Mouse (Mus musculus): ENCODE data around the gene Mov10l1. TPM values are rescaled to one million over a fixed set of nuclear protein-coding genes. Genes with fewer than 3 reads are reported as not detected.

Gene Mov10l1
- polyA plus RNA-seq, 1 experiment from 2014 or later, result not detected

DNA sequence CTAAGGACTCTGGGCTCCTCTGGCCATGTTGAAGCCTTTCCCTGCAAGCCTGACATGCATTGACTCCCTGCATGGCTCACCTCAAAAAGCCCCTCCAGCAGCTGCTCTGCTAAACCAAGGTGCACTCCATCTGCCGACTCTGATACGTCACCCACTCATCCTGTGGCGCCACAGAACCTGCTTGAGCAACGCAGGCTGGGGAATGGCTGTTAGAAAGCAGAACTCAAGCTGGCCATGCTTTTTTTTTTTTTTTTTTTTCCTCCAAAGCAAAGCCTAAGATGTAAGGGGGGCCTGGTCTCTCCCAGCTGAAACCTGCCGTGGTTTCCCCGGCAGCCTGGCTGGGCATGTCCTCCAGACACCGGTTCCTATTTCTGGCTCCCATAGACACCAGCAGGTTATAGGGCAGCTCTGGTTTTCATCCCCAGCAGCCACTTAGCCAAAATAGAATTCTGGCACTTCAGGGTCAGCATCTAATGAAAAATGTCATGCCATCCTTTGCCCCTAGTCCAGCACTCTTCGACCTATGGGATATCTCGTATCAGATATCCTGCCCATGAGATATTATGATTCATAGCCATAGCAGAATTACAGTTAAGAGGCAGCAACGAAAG is 91.4 kb downstream of the Mov10l1 start:
- no peak overlapping the region for H3K4me3 ChIP-seq (ENCODE audit: low read depth, low read length)
- H3K4me1 ChIP-seq (ENCODE audit: control insufficient read depth, insufficient read depth, low read length), result peaks cover 25% of the 10 kb centered on the region
- ATAC-seq (ENCODE audit: insufficient number of reproducible peaks, low FRiP score, low TSS enrichment, low read depth) (no peak), DNase-seq (ENCODE audit: low spot score) (no peak)
- H3K9ac ChIP-seq (ENCODE audit: low read length), result no peak overlapping the region
- H3K27ac ChIP-seq (replicated peaks; ENCODE audit: low read depth, low read length), result no peak overlapping the region
- 0 out of 2 replicates have a peak, but pooled peaks cover 4% of the 10 kb centered on the region for H3K27me3 ChIP-seq (ENCODE audit: control insufficient read depth, insufficient read depth, low read length)
- no peaks in the 10 kb centered on the region for H3K36me3 ChIP-seq (ENCODE audit: control insufficient read depth, insufficient read depth, low read length)
- H3K4me2 ChIP-seq (ENCODE audit: low read depth, severe bottlenecking), result no peak overlapping the region
- WGBS, result 53% methylated on average over 10 of the region's 10 CpGs
- H3K9me3 ChIP-seq (ENCODE audit: control insufficient read depth, low read length), result no peaks in the 10 kb centered on the region

DNA sequence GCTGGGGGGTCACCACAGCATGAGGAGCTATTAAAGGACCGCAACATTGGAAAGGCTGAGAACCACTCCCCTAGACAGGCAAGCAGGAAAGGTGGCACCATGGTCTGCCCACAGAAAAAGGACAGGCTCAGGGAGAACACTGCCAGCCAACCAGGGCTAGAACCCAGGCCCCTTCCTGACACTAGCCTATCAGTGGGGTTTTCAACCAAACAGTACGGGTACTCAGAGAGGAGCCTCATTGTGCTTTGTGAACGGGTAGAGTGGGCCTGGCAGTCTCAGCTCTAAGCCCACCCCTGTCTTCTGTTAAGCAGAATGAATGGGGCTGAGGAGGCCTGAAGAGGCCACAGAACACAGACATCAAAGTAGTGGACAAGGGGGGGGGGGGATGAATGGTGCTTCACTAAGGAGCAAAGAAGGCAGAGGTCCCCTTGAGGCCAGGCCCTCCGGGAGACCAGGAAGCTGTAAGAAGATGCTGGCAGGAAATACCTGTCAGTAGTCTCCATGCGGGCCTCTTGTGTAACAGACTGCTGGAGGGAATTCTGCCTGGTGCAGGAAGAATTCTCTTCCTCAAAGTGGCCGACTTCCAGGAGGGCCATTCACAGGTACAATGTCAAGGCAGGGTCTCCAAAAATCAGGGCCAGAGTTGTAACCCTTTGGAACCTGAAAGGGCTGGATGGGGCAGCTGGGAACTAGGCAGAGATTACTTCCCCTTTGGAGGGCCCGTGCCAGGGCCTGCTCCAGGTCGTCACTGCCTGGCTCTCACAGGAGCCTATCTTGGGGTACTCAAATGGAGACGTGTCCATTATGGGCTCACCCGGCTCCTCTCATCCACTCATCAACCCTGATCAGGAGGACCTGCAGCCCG is 92.1 kb downstream of the Mov10l1 start, which contains the start of gene Trabd:
Gene Trabd, plus strand, starts transcription at position 512 of the 865 bp plus-strand sequence.
- ATAC-seq (ENCODE audit: insufficient number of reproducible peaks, low FRiP score, low TSS enrichment, low read depth) (no peak; the same call in 1 of the 2 replicates), DNase-seq (ENCODE audit: low spot score) (peak; percentile 41)
- WGBS, result 32% methylated on average over 11 of the region's 11 CpGs
- no peaks in the 10 kb centered on the region for H3K36me3 ChIP-seq (ENCODE audit: control insufficient read depth, insufficient read depth, low read length)
- peak within 1 kb of the TSS; percentile 75 for H3K9ac ChIP-seq (ENCODE audit: low read length)
- H3K27me3 ChIP-seq (ENCODE audit: control insufficient read depth, insufficient read depth, low read length), result no peaks in the 10 kb centered on the region
- H3K27ac ChIP-seq (replicated peaks; ENCODE audit: low read depth, low read length), result peak within 1 kb of the TSS; percentile 62
- H3K4me1 ChIP-seq (ENCODE audit: control insufficient read depth, insufficient read depth, low read length), result peaks cover 25% of the 10 kb centered on the region
- no peaks in the 10 kb centered on the region for H3K9me3 ChIP-seq (ENCODE audit: control insufficient read depth, low read length)
- peak within 1 kb of the TSS; percentile 87 for H3K4me2 ChIP-seq (ENCODE audit: low read depth, severe bottlenecking)
- peak within 1 kb of the TSS; percentile 62 for H3K4me3 ChIP-seq (ENCODE audit: low read depth, low read length)

DNA sequence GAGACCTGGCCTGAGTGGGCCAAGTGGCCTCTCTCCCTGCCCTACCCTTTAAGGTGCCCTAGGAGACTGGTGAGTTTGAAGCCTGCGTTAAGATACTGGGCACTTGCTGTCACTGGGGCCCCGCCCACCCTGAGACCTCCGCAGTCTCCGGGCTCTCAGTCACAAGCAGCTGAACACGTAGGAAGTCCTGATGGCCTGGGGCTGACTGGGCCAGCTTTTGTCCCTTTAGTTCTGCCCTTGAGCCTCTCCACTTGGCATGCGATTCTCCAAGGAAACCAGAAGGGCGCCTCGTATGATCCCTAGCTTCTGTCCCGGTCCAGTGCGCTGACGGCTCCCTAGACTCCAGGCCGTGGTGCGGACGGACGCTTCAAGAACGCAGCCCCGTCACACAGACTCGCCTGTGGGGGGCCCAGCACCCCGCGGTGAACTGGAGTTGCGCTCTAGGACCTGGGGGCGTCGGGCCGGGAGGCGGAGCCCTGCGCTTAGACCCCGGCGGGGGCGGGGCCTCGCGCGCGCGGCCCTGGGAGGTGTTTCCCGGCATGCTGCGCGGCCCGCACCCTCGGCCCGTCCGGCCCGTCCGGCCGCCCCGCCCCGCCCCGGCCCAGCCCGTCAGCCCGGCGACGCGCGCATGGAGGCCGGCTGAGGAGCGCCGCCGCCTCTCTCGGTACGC is 92.9 kb downstream of the Mov10l1 start:
- peak; percentile 91 for DNase-seq (ENCODE audit: low spot score)
- WGBS, result under 1% methylated on average over 46 of the region's 59 CpGs

DNA sequence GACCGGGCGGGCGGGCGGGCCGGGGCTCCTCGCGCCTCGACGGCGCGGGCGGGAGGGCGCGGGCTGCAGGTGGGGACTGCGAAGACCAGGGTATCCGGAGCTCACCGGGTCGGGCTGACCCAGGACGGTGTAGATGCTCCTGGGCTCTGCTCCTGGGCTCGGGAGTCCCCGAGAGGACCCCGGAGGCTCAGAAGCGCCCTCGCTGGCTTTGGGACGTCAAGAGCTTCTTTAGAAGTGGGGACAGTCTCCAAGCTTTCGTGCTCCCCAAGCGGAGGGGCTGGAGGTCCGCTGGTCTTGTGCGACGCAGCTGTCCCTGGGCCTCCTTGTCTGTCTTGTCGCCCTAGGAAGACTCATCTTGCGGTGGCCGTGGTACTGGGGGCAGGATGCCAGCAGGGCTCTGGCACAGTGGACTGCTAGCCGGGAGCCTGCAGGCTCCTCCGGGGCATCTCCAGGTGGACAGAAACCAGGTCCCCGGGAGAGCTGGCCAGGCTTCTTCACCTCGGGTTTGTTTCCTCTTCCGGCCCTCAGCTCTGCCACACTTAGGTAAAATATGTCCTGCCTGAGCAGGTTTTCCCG is 93.5 kb downstream of the Mov10l1 start:
- peak overlapping the region; percentile 75 for H3K9ac ChIP-seq (ENCODE audit: low read length)
- 0 out of 2 replicates have a peak overlapping the region, but pooled peaks have one; percentile 0 for H3K27ac ChIP-seq (replicated peaks; ENCODE audit: low read depth, low read length)
- peak overlapping the region; percentile 87 for H3K4me2 ChIP-seq (ENCODE audit: low read depth, severe bottlenecking)
- no peaks in the 10 kb centered on the region for H3K27me3 ChIP-seq (ENCODE audit: control insufficient read depth, insufficient read depth, low read length)
- H3K4me3 ChIP-seq (ENCODE audit: low read depth, low read length), result peak overlapping the region; percentile 62
- WGBS, result under 1% methylated on average over 33 of the region's 39 CpGs
- ATAC-seq (ENCODE audit: insufficient number of reproducible peaks, low FRiP score, low TSS enrichment, low read depth) (no peak), DNase-seq (ENCODE audit: low spot score) (peak; percentile 63)
- H3K4me1 ChIP-seq (ENCODE audit: control insufficient read depth, insufficient read depth, low read length), result peaks cover 25% of the 10 kb centered on the region
- no peaks in the 10 kb centered on the region for H3K36me3 ChIP-seq (ENCODE audit: control insufficient read depth, insufficient read depth, low read length)
- H3K9me3 ChIP-seq (ENCODE audit: control insufficient read depth, low read length), result no peaks in the 10 kb centered on the region

More for the DNA sequence above, 92.9 kb downstream of the Mov10l1 start:
- peak; percentile 90 for ATAC-seq (ENCODE audit: insufficient number of reproducible peaks, low FRiP score, low TSS enrichment, low read depth)
- Histone ChIP-seq H3K4me1 (ENCODE audit: control insufficient read depth, insufficient read depth, low read length) (peaks cover 25% of the 10 kb centered on the region), H3K27ac (replicated peaks; ENCODE audit: low read depth, low read length) (peak overlapping the region; percentile 62), H3K27me3 (ENCODE audit: control insufficient read depth, insufficient read depth, low read length) (no peaks in the 10 kb centered on the region), H3K4me2 (ENCODE audit: low read depth, severe bottlenecking) (peak overlapping the region; percentile 87), H3K9ac (ENCODE audit: low read length) (peak overlapping the region; percentile 75), H3K4me3 (ENCODE audit: low read depth, low read length) (peak overlapping the region; percentile 62), H3K36me3 (ENCODE audit: control insufficient read depth, insufficient read depth, low read length) (no peaks in the 10 kb centered on the region), H3K9me3 (ENCODE audit: control insufficient read depth, low read length) (no peaks in the 10 kb centered on the region)

DNA sequence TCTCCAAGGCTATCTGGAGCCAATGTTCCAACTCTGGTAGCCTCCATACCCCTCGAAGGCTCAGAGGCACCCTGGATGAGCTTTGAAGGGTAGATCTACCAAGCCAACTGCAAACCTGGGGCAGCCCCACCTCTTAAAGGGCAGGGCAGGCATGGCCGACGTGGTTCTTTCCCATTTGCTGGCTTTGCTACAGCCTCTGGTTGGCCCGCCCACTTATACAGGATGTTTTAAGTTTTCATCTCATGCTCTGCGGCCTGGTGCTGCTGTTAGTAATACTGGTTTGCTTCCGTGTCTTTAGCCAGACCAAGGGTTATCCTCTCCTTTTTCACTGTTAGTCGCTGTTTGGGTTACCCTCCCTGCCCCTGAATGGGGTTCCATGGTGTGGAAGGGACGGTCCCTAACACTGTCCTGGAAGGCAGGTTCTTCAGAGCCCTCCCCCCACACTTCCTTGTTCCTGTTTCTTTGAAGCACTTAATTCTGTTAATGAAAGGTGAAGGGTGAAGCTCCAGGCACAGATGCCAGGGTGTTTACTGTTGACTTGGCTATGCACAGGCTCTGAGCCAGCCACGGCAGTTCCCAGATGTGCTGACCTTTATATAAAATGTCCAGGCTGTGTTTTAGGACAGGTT is 95.6 kb downstream of the Mov10l1 start:
- DNase-seq (ENCODE audit: low spot score) (no peak), ATAC-seq (ENCODE audit: insufficient number of reproducible peaks, low FRiP score, low TSS enrichment, low read depth) (no peak)
- peaks cover 25% of the 10 kb centered on the region for H3K4me1 ChIP-seq (ENCODE audit: control insufficient read depth, insufficient read depth, low read length)
- H3K27me3 ChIP-seq (ENCODE audit: control insufficient read depth, insufficient read depth, low read length), result no peaks in the 10 kb centered on the region
- no peak overlapping the region for H3K4me3 ChIP-seq (ENCODE audit: low read depth, low read length)
- peak overlapping the region; percentile 33; the same call in 1 of the 2 replicates for H3K27ac ChIP-seq (replicated peaks; ENCODE audit: low read depth, low read length)
- peaks cover 3% of the 10 kb centered on the region; the same call in 1 of the 2 replicates for H3K36me3 ChIP-seq (ENCODE audit: control insufficient read depth, insufficient read depth, low read length)
- no peaks in the 10 kb centered on the region for H3K9me3 ChIP-seq (ENCODE audit: control insufficient read depth, low read length)
- H3K9ac ChIP-seq (ENCODE audit: low read length), result peak overlapping the region; percentile 27; the same call in 1 of the 2 replicates
- WGBS, result 44% methylated on average over 9 of the region's 9 CpGs
- peak overlapping the region; percentile 22; the same call in 1 of the 2 replicates for H3K4me2 ChIP-seq (ENCODE audit: low read depth, severe bottlenecking)

DNA sequence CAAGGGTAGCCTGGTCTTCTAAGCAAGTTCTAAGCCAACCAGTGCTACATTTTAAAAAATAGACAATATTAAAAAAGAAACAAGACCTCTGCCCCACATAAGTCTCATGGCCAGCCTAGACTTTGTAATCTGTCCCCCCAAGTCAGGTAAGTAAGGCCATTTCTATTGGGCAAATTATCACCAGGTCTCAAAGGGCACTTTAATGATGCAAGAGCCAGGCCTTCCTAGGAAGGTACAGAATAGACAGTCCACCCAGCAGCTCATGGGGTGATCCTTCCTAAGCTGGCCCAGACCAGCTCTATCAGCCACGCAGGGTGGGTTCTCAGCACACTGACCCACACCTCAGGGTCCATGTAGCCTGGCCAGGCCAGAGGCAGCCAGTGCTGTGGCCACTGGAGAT is 101.2 kb downstream of the Mov10l1 start:
- 0 out of 2 replicates have a peak, but pooled peaks cover 5% of the 10 kb centered on the region for H3K4me1 ChIP-seq (ENCODE audit: control insufficient read depth, insufficient read depth, low read length)
- H3K4me2 ChIP-seq (ENCODE audit: low read depth, severe bottlenecking), result no peak overlapping the region
- DNase-seq (ENCODE audit: low spot score) (no peak), ATAC-seq (ENCODE audit: insufficient number of reproducible peaks, low FRiP score, low TSS enrichment, low read depth) (no peak)
- no peak overlapping the region for H3K9ac ChIP-seq (ENCODE audit: low read length)
- no peak overlapping the region for H3K27ac ChIP-seq (replicated peaks; ENCODE audit: low read depth, low read length)
- 96% methylated on average over 1 of the region's 1 CpGs for WGBS
- H3K27me3 ChIP-seq (ENCODE audit: control insufficient read depth, insufficient read depth, low read length), result no peaks in the 10 kb centered on the region
- H3K9me3 ChIP-seq (ENCODE audit: control insufficient read depth, low read length), result no peaks in the 10 kb centered on the region
- peaks cover 7% of the 10 kb centered on the region for H3K36me3 ChIP-seq (ENCODE audit: control insufficient read depth, insufficient read depth, low read length)
- no peak overlapping the region for H3K4me3 ChIP-seq (ENCODE audit: low read depth, low read length)

DNA sequence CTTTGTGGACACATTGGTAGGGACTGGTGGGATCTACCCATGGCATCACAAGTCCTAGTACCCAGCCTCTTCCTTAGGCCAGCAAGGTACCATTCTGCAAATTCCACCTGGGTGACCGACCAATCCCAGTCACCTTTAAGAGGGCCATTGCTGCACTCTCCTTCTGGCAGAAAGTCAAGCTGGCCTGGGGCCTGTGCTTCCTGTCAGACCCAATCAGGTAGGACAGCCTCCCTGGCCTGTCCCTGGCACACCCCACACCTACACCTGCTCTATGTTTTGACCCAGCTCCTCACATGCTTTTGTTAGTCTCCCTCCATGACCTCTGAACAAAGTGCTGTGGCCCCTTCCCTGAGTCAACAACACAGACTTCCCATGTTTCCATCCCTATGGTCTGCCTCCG is 102.1 kb downstream of the Mov10l1 start:
- peaks cover 6% of the 10 kb centered on the region; the same call in 1 of the 2 replicates for H3K4me1 ChIP-seq (ENCODE audit: control insufficient read depth, insufficient read depth, low read length)
- no peak overlapping the region for H3K27ac ChIP-seq (replicated peaks; ENCODE audit: low read depth, low read length)
- H3K4me2 ChIP-seq (ENCODE audit: low read depth, severe bottlenecking), result no peak overlapping the region
- H3K27me3 ChIP-seq (ENCODE audit: control insufficient read depth, insufficient read depth, low read length), result no peaks in the 10 kb centered on the region
- no peak overlapping the region for H3K4me3 ChIP-seq (ENCODE audit: low read depth, low read length)
- H3K9me3 ChIP-seq (ENCODE audit: control insufficient read depth, low read length), result no peaks in the 10 kb centered on the region
- peaks cover 7% of the 10 kb centered on the region for H3K36me3 ChIP-seq (ENCODE audit: control insufficient read depth, insufficient read depth, low read length)
- WGBS, result 90% methylated on average over 2 of the region's 2 CpGs
- DNase-seq (ENCODE audit: low spot score) (no peak), ATAC-seq (ENCODE audit: insufficient number of reproducible peaks, low FRiP score, low TSS enrichment, low read depth) (no peak)
- no peak overlapping the region for H3K9ac ChIP-seq (ENCODE audit: low read length)

All from limb, embryonic 11.5 days (tissue).